Mouse (Mus musculus) neural tube, embryonic 11.5 days (tissue): Measurements from ENCODE around the gene Tenm4. TPM values are rescaled to one million over a fixed set of nuclear protein-coding genes. Genes with fewer than 3 reads are reported as not detected.

Experiments used
- ATAC-seq: fragments of 200-750 bp; cut with Nextera tagmentation; 2 replicates; pipeline ENCODE4 v1.8.0; 2017; ENCODE audit warnings: moderate number of reproducible peaks, mild to moderate bottlenecking, moderate TSS enrichment, moderate library complexity; ENCODE audit not compliant: insufficient read depth, low FRiP score, low TSS enrichment
- DNase-seq: peaks from one replicate; pipeline ENCODE4 v3.0.0-alpha.2; 2015; ENCODE audit warnings: low spot score
- H3K27ac ChIP-seq: fragments of 300-500 bp; sonication (generic); 2 replicates; pipeline ENCODE4 v1.5.1; 2014; ENCODE audit warnings: low read depth, mild to moderate bottlenecking, low read length
- H3K27me3 ChIP-seq: fragments of 300-500 bp; sonication (generic); 2 replicates; pipeline ENCODE4 v1.6.1; 2014; ENCODE audit warnings: mild to moderate bottlenecking, low read length, mixed read lengths; ENCODE audit not compliant: control insufficient read depth, insufficient read depth
- H3K36me3 ChIP-seq: fragments of 300-500 bp; sonication (generic); 2 replicates; pipeline ENCODE4 v1.6.1; 2014; ENCODE audit warnings: mild to moderate bottlenecking, low read length, moderate library complexity, mixed read lengths; ENCODE audit not compliant: control insufficient read depth, insufficient read depth
- H3K4me1 ChIP-seq: fragments of 300-500 bp; sonication (generic); 2 replicates; pipeline ENCODE4 v1.6.1; 2014; ENCODE audit warnings: low read length, mixed read lengths; ENCODE audit not compliant: control insufficient read depth, insufficient read depth
- H3K4me2 ChIP-seq: fragments of 300-500 bp; sonication (generic); 2 replicates; pipeline ENCODE4 v1.6.1; 2014; ENCODE audit warnings: low read depth, mild to moderate bottlenecking, moderate library complexity
- H3K4me3 ChIP-seq: fragments of 300-500 bp; sonication (generic); 2 replicates; pipeline ENCODE4 v1.5.1; 2014; ENCODE audit warnings: low read depth, low read length
- H3K9ac ChIP-seq: fragments of 300-500 bp; sonication (generic); 2 replicates; pipeline ENCODE4 v1.6.1; 2014; ENCODE audit warnings: mild to moderate bottlenecking, low read length
- H3K9me3 ChIP-seq: fragments of 300-500 bp; sonication (generic); 2 replicates; pipeline ENCODE4 v1.6.1; 2016; ENCODE audit warnings: low read length; ENCODE audit not compliant: control insufficient read depth
- WGBS: fragments of 180-500 bp; shearing (Covaris S2); extraction: QIAGEN DNeasy Blood & Tissue Kit; methylation state at CpG from one replicate; pipeline ENCODE4 v1.1.7; 2014; 5-methylcytosine and 5-hydroxymethylcytosine counted together
- polyA plus RNA-seq: library from polyadenylated mRNA; unstranded; fragments of >200 nt; fragmentation: Nextera tagmentation; extraction: Ambion mirVana; gene quantifications from 2 replicates; pipeline ENCODE4 v1.2.1, GENCODE M21; 2014

Tenm4 gene
- polyA plus RNA-seq, 1 experiment from 2014 or later = 32.7 TPM

DNA sequence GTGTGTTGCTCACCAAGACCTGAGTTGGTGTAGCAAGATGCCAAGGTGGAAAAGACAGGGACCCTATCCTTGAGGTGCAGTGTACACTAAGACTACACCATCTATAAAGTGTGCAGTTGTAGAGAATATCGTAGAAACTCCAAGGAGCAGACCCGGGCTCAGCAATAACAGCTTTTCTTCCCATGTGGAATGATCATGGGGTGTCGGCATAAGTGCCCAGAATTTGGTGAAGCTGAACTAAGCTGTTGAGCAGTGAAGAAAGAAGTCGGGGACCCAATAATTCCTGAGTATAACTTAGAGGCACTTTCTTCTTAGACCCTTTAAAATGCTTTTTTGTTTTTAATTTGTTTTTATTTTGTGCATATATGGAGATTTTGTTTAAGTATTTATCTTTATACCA is 426.8 kb downstream of the Tenm4 start:
- Histone ChIP-seq H3K27me3 (no peaks in the 10 kb centered on the region), H3K4me2 (no peak overlapping the region), H3K9ac (no peak overlapping the region), H3K36me3 (no peaks in the 10 kb centered on the region), H3K27ac (no peak overlapping the region), H3K9me3 (no peaks in the 10 kb centered on the region), H3K4me1 (no peaks in the 10 kb centered on the region), H3K4me3 (no peak overlapping the region)
- no peak for DNase-seq
- 96% methylated on average over 4 of the region's 4 CpGs for WGBS
- ATAC-seq = no peak

DNA sequence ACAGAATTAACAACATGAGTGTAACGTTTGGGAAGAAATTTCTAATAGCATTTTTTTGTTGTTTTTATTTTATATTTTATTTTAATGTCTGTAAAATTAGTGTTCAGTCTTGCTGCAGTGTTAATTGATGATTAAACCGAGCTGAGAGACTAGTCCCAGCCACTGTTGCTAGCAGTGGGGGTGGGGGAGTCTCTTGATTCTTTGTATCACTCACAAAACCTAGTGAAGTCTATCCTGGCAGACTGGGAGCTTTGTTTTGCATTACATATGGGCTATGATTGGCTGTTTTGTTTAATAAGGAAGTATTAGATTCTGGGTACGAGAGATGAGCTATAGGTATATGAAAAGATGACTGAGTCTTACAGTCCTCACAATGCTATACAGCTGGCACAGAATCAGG is 428.0 kb downstream of the Tenm4 start:
- Histone ChIP-seq H3K4me1 (no peaks in the 10 kb centered on the region), H3K27ac (no peak overlapping the region), H3K4me2 (no peak overlapping the region), H3K4me3 (no peak overlapping the region), H3K9me3 (no peaks in the 10 kb centered on the region), H3K27me3 (no peaks in the 10 kb centered on the region), H3K36me3 (no peaks in the 10 kb centered on the region), H3K9ac (no peak overlapping the region)
- DNase-seq (no peak), ATAC-seq (no peak)
- 81% methylated on average over 3 of the region's 3 CpGs for WGBS

DNA sequence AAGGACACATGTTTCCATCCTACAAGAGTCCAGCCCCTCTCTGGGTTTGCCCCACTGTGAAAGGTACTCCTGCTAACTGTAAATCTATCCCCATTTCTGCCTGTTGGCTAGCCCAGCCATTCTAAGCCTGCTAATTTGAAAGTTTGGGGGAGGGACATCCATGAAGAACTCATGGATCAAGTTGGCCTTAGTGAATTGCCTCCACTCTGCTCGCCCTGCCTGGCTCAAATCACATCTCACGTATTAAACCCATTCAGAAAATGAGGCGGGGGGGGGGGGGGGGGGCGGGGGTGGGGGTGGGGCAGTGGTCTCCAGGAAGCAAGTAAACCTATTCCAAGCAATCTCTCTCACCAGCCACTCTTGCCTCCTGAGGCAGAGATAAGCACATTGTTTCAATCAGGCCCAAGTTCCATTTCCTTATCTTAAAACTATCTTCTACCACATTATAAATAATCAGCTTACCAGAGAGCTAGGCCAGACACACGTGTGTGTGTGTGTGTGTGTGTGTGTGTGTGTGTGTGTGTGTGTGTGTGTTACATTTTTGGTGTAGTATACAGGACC is 429.4 kb downstream of the Tenm4 start:
- no peaks in the 10 kb centered on the region for H3K4me1 ChIP-seq
- ATAC-seq (no peak), DNase-seq (no peak)
- H3K27me3 ChIP-seq = no peaks in the 10 kb centered on the region
- no peak overlapping the region for H3K4me3 ChIP-seq
- H3K36me3 ChIP-seq = no peaks in the 10 kb centered on the region
- H3K27ac ChIP-seq = no peak overlapping the region
- H3K9me3 ChIP-seq = no peaks in the 10 kb centered on the region
- H3K9ac ChIP-seq = no peak overlapping the region
- no peak overlapping the region for H3K4me2 ChIP-seq
- WGBS = 46% methylated on average over 5 of the region's 5 CpGs

DNA sequence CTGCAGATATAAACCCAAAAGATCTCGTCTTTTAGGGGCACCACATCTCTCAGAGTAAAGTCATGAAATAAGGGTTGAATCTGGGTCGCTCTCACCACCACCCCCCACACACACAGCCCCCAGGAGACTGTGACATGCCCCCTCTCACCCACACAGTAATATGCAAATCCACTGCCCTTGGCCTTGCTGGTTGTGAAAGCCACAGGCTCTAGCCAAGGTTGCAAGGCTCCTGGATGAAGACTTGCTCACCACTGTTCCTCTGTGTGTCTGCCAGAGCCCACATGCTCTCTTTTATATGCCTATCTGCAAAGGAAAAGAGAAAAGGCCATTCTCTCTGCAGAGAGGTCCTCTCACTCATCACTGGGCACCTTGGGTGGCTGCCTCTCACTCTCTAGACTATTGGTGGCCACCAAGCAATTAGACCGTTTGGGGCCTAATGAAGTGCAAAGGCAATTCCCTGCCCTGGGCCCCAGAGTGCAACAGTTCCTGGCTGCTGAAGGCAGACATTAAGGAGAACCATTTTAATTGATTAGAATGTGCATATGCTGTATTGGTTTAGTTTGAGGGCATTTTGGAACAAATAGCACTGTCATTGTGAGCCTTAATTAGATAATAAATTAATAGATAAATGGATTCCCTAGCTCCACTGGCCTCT is 433.2 kb downstream of the Tenm4 start:
- no peak overlapping the region for H3K4me2 ChIP-seq
- 56% methylated on average over 3 of the region's 3 CpGs for whole genome bisulfite sequencing
- no peak overlapping the region for H3K27ac ChIP-seq
- no peaks in the 10 kb centered on the region for H3K27me3 ChIP-seq
- DNase-seq (no peak), ATAC-seq (no peak)
- no peaks in the 10 kb centered on the region for H3K36me3 ChIP-seq
- H3K9me3 ChIP-seq = no peaks in the 10 kb centered on the region
- H3K4me1 ChIP-seq = no peaks in the 10 kb centered on the region
- no peak overlapping the region for H3K9ac ChIP-seq
- H3K4me3 ChIP-seq = no peak overlapping the region

DNA sequence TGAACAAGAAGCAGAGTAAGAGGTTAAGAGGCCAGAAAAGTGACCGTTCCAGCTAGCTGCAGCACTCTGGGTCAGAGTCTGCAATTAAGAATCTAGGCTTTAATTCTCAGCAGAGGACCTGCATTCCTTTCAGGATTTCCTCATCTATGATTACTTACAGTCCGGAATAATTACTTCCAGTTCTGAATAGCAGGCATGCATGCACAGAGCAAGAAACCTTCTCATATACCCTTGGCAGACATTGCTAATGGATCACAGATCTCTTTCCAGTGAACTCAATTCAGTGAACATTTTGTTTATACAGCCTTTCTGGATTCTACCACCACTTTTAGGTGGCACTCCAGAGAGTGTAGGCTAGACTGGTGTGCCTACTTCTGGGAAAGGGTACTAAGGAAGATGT is 434.3 kb downstream of the Tenm4 start:
- Histone ChIP-seq H3K27ac (no peak overlapping the region), H3K9ac (no peak overlapping the region), H3K4me3 (no peak overlapping the region), H3K4me2 (no peak overlapping the region), H3K4me1 (peaks cover 4% of the 10 kb centered on the region; the same call in 1 of the 2 replicates), H3K36me3 (no peaks in the 10 kb centered on the region), H3K27me3 (no peaks in the 10 kb centered on the region), H3K9me3 (no peaks in the 10 kb centered on the region)
- DNase-seq = no peak
- 88% methylated on average over 2 of the region's 2 CpGs for WGBS
- ATAC-seq = no peak

DNA sequence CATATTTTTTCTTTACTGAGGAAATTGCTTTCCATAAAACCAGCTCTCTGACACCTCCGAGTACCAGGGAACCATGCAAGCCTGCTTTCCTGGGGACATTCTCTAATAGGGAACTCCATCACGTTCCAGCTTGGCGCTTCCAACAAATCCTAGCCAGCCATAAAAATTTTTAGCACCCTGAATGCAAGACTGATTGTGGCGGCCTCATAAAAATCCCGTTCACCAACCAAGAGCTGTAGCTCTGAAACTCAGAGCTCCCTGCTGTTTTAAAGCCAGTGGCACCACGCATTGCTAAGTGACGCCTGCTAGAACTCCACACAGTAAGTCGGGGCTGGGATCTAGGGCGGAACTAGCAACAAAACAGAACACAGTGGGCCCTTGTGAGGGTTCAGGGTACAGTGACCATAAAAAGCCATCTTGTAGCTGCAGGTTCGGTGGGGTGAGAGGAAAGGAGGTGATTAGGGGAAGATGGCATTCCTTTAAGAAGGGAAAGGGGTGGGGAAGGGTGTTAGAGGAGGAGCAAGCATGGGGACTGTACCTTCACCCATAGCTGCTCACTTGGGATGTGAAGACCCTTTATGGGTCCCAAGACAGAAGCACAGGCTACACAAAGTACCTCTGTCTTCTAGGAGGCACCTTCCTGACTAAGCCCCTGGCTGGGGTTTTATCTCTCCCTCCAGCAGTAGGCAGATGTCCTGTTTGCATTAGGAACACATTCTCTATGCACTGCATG is 439.0 kb downstream of the Tenm4 start:
- Histone ChIP-seq H3K27ac (peak overlapping the region; percentile 24; the same call in 1 of the 2 replicates), H3K4me1 (peaks cover 5% of the 10 kb centered on the region; the same call in 1 of the 2 replicates), H3K36me3 (no peaks in the 10 kb centered on the region), H3K4me2 (no peak overlapping the region), H3K9me3 (no peaks in the 10 kb centered on the region), H3K27me3 (no peaks in the 10 kb centered on the region), H3K9ac (no peak overlapping the region), H3K4me3 (no peak overlapping the region)
- 10% methylated on average over 10 of the region's 10 CpGs for WGBS
- DNase-seq (peak; percentile 20), ATAC-seq (peak; percentile 50)

DNA sequence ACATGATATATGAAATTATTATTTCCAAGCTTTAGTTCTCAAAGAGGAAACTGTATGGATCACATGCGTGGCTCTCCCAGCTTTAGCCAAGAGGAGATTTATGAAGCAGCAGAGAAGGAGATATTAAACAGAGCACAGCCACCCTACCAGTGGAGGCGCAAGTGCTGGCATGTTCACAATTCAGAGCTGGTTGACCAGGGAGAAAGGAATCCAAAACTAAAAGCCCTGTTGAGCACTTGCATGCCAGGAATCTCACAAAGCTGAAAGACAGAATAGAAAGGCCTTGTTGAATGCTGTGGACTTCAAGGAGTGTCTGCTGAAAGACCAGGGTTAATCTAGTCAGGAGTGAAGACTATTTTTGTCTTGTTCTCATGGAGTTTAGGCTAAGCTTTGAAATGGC is 446.3 kb downstream of the Tenm4 start:
- Histone ChIP-seq H3K9me3 (no peaks in the 10 kb centered on the region), H3K4me1 (no peaks in the 10 kb centered on the region), H3K4me3 (no peak overlapping the region), H3K9ac (no peak overlapping the region), H3K4me2 (no peak overlapping the region), H3K27ac (no peak overlapping the region), H3K27me3 (no peaks in the 10 kb centered on the region), H3K36me3 (no peaks in the 10 kb centered on the region)
- 93% methylated on average over 2 of the region's 2 CpGs for WGBS
- DNase-seq = no peak
- ATAC-seq = no peak

DNA sequence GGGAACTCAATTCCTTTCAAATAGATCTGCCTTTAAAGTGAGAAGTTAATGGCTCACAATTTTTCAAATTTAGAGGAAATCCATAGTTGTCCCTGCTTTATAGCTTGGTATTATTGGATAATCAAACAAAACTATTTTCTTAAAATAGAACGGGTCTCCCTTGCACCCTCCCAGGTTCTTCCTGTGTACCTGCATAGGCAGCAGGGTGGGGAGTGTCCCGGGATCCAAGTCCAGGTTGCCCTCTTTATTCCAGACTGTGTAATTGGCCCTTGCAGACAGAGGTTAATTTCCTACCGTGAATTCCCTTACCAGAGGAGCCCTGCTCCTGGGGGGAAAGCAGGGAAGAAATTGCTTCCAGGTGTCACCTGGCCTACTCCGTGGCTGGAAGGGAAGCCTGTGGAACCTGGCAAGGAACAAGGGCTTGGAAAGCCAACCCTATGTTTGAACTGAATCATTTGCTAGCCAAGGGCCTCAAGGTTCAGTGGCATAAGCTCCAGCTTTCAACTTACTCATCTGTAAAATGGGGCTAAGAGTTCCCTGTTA is 449.0 kb downstream of the Tenm4 start:
- Histone ChIP-seq H3K27me3 (no peaks in the 10 kb centered on the region), H3K4me1 (no peaks in the 10 kb centered on the region), H3K27ac (no peak overlapping the region), H3K4me2 (no peak overlapping the region), H3K9me3 (no peaks in the 10 kb centered on the region), H3K9ac (no peak overlapping the region), H3K36me3 (no peaks in the 10 kb centered on the region), H3K4me3 (no peak overlapping the region)
- WGBS = 66% methylated on average over 4 of the region's 4 CpGs
- no peak for ATAC-seq
- no peak for DNase-seq
